Mouse (Mus musculus): ENCODE measurements around the gene Zfp839.

DNA sequence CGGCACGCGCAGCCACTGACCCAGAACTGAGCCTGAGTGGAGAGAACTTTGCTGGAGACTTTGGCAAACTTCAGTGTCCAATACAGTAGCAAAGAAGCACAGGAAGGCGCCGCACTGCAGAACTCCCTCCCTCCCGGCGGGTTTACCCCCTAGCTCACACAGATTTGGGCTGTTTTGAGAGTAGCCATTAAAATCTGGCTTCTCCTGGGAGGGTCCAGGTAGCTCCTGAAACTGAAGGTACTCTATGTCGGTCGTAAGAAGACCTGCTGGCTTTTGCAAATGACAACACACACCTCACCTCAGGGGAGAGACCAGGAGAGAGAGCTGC, 840 bp downstream of the Zfp839 start:
- TF ChIP-seq CTCF (IDR thresholded peaks at IDR 0.05; ENCODE audit: low read depth) (no peak), EP300 (IDR thresholded peaks at IDR 0.05; ENCODE audit: low read depth) (no peak)

All from liver, postnatal 0 days (tissue).